Mouse (Mus musculus) stomach, postnatal 0 days (tissue): ENCODE measurements around the gene Erc2. TPM values are rescaled to one million over a fixed set of nuclear protein-coding genes. Genes with fewer than 3 reads are reported as not detected.

Source experiments
- ATAC-seq: fragments of 200-750 bp; cut with Nextera tagmentation; 2 replicates; pipeline ENCODE4 v1.8.0; 2017; ENCODE audit not compliant: low FRiP score, low TSS enrichment
- DNase-seq: peaks from one replicate; pipeline ENCODE4 v3.0.0-alpha.2; 2016; ENCODE audit warnings: low spot score
- H3K27ac ChIP-seq: fragments of 300-500 bp; sonication (generic); replicated peaks from 2 replicates; pipeline ENCODE4 v1.5.1; 2014; ENCODE audit warnings: mild to moderate bottlenecking, control low read depth
- H3K27me3 ChIP-seq: fragments of 300-500 bp; sonication (generic); 2 replicates; pipeline ENCODE4 v1.6.1; 2014; ENCODE audit warnings: low read length; ENCODE audit not compliant: control insufficient read depth, insufficient read depth
- H3K36me3 ChIP-seq: fragments of 300-500 bp; sonication (generic); 2 replicates; pipeline ENCODE4 v1.6.1; 2014; ENCODE audit warnings: low read length, mixed read lengths; ENCODE audit not compliant: control insufficient read depth, insufficient read depth
- H3K4me1 ChIP-seq: fragments of 300-500 bp; sonication (generic); replicated peaks from 2 replicates; pipeline ENCODE4 v1.6.1; 2014; ENCODE audit warnings: antibody characterized with exemption; ENCODE audit not compliant: control insufficient read depth, insufficient read depth
- H3K4me2 ChIP-seq: fragments of 300-500 bp; sonication (generic); replicated peaks from 2 replicates; pipeline ENCODE4 v1.6.1; 2014; ENCODE audit warnings: low read depth, mild to moderate bottlenecking, control low read depth, moderate library complexity
- H3K4me3 ChIP-seq: fragments of 300-500 bp; sonication (generic); 2 replicates; pipeline ENCODE4 v1.5.1; 2014; ENCODE audit warnings: low read depth, low read length, control low read depth
- H3K9ac ChIP-seq: fragments of 300-500 bp; sonication (generic); 2 replicates; pipeline ENCODE4 v1.6.1; 2014; ENCODE audit warnings: mild to moderate bottlenecking, low read length, control low read depth, mixed read lengths
- H3K9me3 ChIP-seq: fragments of 300-500 bp; sonication (generic); 2 replicates; pipeline ENCODE4 v1.6.1; 2016; ENCODE audit warnings: low read length; ENCODE audit not compliant: control insufficient read depth
- CTCF ChIP-seq: IDR thresholded peaks from 2 replicates; pipeline ENCODE4 v1.5.1; 2016; ENCODE audit warnings: antibody characterized with exemption, low read depth, mild to moderate bottlenecking, moderate library complexity
- EP300 ChIP-seq: optimal IDR thresholded peaks from 2 replicates; pipeline ENCODE3; 2016; ENCODE audit warnings: antibody characterized with exemption
- WGBS: fragments of 180-500 bp; shearing (Covaris S2); extraction: QIAGEN DNeasy Blood & Tissue Kit; methylation state at CpG from one replicate; pipeline ENCODE4 v1.1.7; 2014; 5-methylcytosine and 5-hydroxymethylcytosine counted together
- polyA plus RNA-seq: library from polyadenylated mRNA; unstranded; fragments of >200 nt; fragmentation: Nextera tagmentation; extraction: Ambion mirVana; gene quantifications from 2 replicates; pipeline ENCODE4 v1.2.1, GENCODE M21; 2015

The Erc2 gene
- polyA plus RNA-seq, 1 experiment from 2014 or later: 3.0 TPM

- no peak overlapping the region for H3K4me2 ChIP-seq
- no peaks in the 10 kb centered on the region for H3K36me3 ChIP-seq
- DNase-seq (no peak), ATAC-seq (no peak)
- no peaks in the 10 kb centered on the region for H3K4me1 ChIP-seq
- WGBS: 76% methylated on average over 8 of the region's 8 CpGs
- H3K9me3 ChIP-seq: no peaks in the 10 kb centered on the region
- no peak overlapping the region for H3K4me3 ChIP-seq
- no peak overlapping the region for H3K27ac ChIP-seq
- H3K27me3 ChIP-seq: no peaks in the 10 kb centered on the region
- H3K9ac ChIP-seq: no peak overlapping the region
- no peak for TF ChIP-seq CTCF
- no peak for TF ChIP-seq EP300
Measured at GRCm38 (mm10) chr14:27727541-27727940, 105.3 kb downstream of the Erc2 start.

- Histone ChIP-seq H3K36me3 (no peaks in the 10 kb centered on the region), H3K4me1 (no peaks in the 10 kb centered on the region), H3K9me3 (no peaks in the 10 kb centered on the region), H3K4me3 (no peak overlapping the region), H3K27ac (no peak overlapping the region), H3K27me3 (no peaks in the 10 kb centered on the region), H3K4me2 (no peak overlapping the region), H3K9ac (no peak overlapping the region)
- no peak for DNase-seq
- no peak for ATAC-seq
- 29% methylated on average over 4 of the region's 4 CpGs for WGBS
- no peak for TF ChIP-seq EP300
Measured at GRCm38 (mm10) chr14:27731086-27731485, 108.9 kb downstream of the Erc2 start.

DNA sequence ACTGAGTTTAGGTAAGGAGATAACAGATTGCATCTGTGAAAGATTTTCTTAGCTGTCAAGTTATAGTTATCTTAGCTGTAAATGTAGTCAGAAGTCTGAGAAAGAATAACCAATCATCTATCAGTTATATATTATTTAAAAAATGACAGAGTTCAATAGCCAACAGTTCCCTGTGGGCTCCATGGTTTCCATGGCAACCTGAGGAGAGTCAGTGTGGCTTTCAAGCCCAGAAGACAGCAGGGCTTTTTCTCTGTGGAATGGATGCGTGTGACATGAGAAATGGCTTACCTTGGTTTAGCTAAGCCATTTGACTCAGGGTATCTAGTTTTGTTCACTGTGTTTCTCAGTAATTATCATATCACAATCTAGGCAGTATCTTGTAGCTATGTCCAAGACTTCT, 117.2 kb downstream of the Erc2 start:
- H3K9me3 ChIP-seq: no peaks in the 10 kb centered on the region
- H3K27me3 ChIP-seq: no peaks in the 10 kb centered on the region
- TF ChIP-seq CTCF (no peak), EP300 (no peak)
- ATAC-seq (no peak), DNase-seq (no peak)
- no peak overlapping the region for H3K27ac ChIP-seq
- 68% methylated on average over 1 of the region's 1 CpGs for WGBS
- H3K36me3 ChIP-seq: no peaks in the 10 kb centered on the region
- H3K4me3 ChIP-seq: no peak overlapping the region
- H3K9ac ChIP-seq: no peak overlapping the region
- no peaks in the 10 kb centered on the region for H3K4me1 ChIP-seq
- H3K4me2 ChIP-seq: no peak overlapping the region

GRCm38 (mm10) chr14:27741248-27741916, 119.2 kb downstream of the Erc2 start:
- H3K4me3 ChIP-seq: no peak overlapping the region
- H3K27me3 ChIP-seq: no peaks in the 10 kb centered on the region
- peak; percentile 70 for DNase-seq
- WGBS: 17% methylated on average over 3 of the region's 3 CpGs
- no peak overlapping the region for H3K27ac ChIP-seq
- no peak overlapping the region for H3K4me2 ChIP-seq
- no peak for ATAC-seq
- H3K36me3 ChIP-seq: no peaks in the 10 kb centered on the region
- H3K9me3 ChIP-seq: no peaks in the 10 kb centered on the region
- no peaks in the 10 kb centered on the region for H3K4me1 ChIP-seq
- peak; percentile 92 for TF ChIP-seq CTCF
- no peak for TF ChIP-seq EP300
- no peak overlapping the region for H3K9ac ChIP-seq

GRCm38 (mm10) chr14:27754340-27754739, 132.1 kb downstream of the Erc2 start:
- TF ChIP-seq CTCF (no peak), EP300 (no peak)

DNA sequence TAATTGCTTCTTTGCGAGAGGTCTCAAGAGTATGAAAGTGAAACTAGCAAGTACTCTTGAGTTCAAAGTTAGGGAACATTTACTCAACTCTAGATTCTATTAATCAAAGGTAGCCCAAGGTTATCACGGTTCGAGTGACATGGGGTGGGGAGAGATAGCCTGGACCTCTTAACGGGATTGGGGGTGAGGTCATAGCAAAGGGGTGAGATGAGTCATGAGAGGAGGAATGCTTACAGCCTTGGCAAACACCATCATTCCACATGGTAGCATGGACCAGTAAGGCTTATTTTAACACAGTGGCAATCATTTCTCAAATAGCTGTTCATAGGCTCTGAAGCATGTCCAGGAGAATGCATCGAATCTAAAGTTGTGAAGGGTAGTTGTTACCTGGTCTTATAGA, 134.7 kb downstream of the Erc2 start:
- Histone ChIP-seq H3K9ac (no peak overlapping the region), H3K9me3 (no peaks in the 10 kb centered on the region), H3K4me1 (no peaks in the 10 kb centered on the region), H3K4me3 (no peak overlapping the region), H3K27ac (no peak overlapping the region), H3K36me3 (no peaks in the 10 kb centered on the region), H3K4me2 (no peak overlapping the region), H3K27me3 (no peaks in the 10 kb centered on the region)
- DNase-seq (no peak), ATAC-seq (no peak)
- WGBS: 54% methylated on average over 5 of the region's 5 CpGs
- TF ChIP-seq EP300: no peak
- TF ChIP-seq CTCF: no peak

More at GRCm38 (mm10) chr14:27754340-27754739, 132.1 kb downstream of the Erc2 start:
- 92% methylated on average over 1 of the region's 1 CpGs for WGBS
- H3K9me3 ChIP-seq: no peaks in the 10 kb centered on the region
- DNase-seq (no peak), ATAC-seq (no peak)
- H3K36me3 ChIP-seq: no peaks in the 10 kb centered on the region
- H3K9ac ChIP-seq: no peak overlapping the region
- H3K4me2 ChIP-seq: no peak overlapping the region
- H3K4me3 ChIP-seq: no peak overlapping the region
- no peaks in the 10 kb centered on the region for H3K4me1 ChIP-seq
- no peaks in the 10 kb centered on the region for H3K27me3 ChIP-seq
- no peak overlapping the region for H3K27ac ChIP-seq
